Mouse (Mus musculus) telencephalon, adult 2 months (tissue): Measurements from ENCODE around the gene Nr5a2.

Experiments
- DNase-seq: peaks from one replicate; pipeline ENCODE4 v3.0.0-alpha.2; 2011; ENCODE audit warnings: low read depth, low spot score

The Nr5a2 gene

GRCm38 (mm10) chr1:136910144-136910543, 50.1 kb downstream of the Nr5a2 start:
- no peak for DNase-seq

- no peak for DNase-seq
Measured at GRCm38 (mm10) chr1:136909494-136910037, 50.7 kb downstream of the Nr5a2 start.

- DNase-seq: no peak
Measured at GRCm38 (mm10) chr1:136898130-136898529, 62.1 kb downstream of the Nr5a2 start.

GRCm38 (mm10) chr1:136896351-136896750, 63.9 kb downstream of the Nr5a2 start:
- no peak for DNase-seq

- DNase-seq: no peak
Measured at GRCm38 (mm10) chr1:136895877-136896276, 64.4 kb downstream of the Nr5a2 start.

- DNase-seq: no peak
Measured at GRCm38 (mm10) chr1:136894753-136895152, 65.5 kb downstream of the Nr5a2 start.

- no peak for DNase-seq
Measured at GRCm38 (mm10) chr1:136893162-136893561, 67.1 kb downstream of the Nr5a2 start.

- no peak for DNase-seq
Measured at GRCm38 (mm10) chr1:136890439-136890838, 69.8 kb downstream of the Nr5a2 start.

- DNase-seq: no peak
Measured at GRCm38 (mm10) chr1:136888704-136889103, 71.5 kb downstream of the Nr5a2 start.

- no peak for DNase-seq
Measured at GRCm38 (mm10) chr1:136886678-136887077, 73.6 kb downstream of the Nr5a2 start.

GRCm38 (mm10) chr1:136883458-136884174, 76.6 kb downstream of the Nr5a2 start:
- no peak for DNase-seq

- DNase-seq: no peak
Measured at GRCm38 (mm10) chr1:136880260-136880659, 80.0 kb downstream of the Nr5a2 start.

- no peak for DNase-seq
Measured at GRCm38 (mm10) chr1:136875006-136875405, 85.2 kb downstream of the Nr5a2 start.

GRCm38 (mm10) chr1:136868955-136869354, 91.3 kb downstream of the Nr5a2 start:
- DNase-seq: no peak

- no peak for DNase-seq
Measured at GRCm38 (mm10) chr1:136868285-136868684, 92.0 kb downstream of the Nr5a2 start.

GRCm38 (mm10) chr1:136866481-136867092, 93.7 kb downstream of the Nr5a2 start:
- no peak for DNase-seq

GRCm38 (mm10) chr1:136863209-136863608, 97.0 kb downstream of the Nr5a2 start:
- no peak for DNase-seq

GRCm38 (mm10) chr1:136859454-136859853, 100.8 kb downstream of the Nr5a2 start:
- no peak for DNase-seq

GRCm38 (mm10) chr1:136858724-136859123, 101.5 kb downstream of the Nr5a2 start:
- DNase-seq: no peak

- DNase-seq: no peak
Measured at GRCm38 (mm10) chr1:136856104-136856503, 104.1 kb downstream of the Nr5a2 start.

GRCm38 (mm10) chr1:136848791-136849190, 111.5 kb downstream of the Nr5a2 start:
- DNase-seq: no peak

GRCm38 (mm10) chr1:136846081-136846480, 114.2 kb downstream of the Nr5a2 start:
- no peak for DNase-seq

- no peak for DNase-seq
Measured at GRCm38 (mm10) chr1:136845341-136845740, 114.9 kb downstream of the Nr5a2 start.
